Mouse (Mus musculus): Measurements from ENCODE around the gene Exoc8.

- no peak for TF ChIP-seq TAL1 (IDR thresholded peaks at IDR 0.05; ENCODE audit: low read length)
- no peak for TF ChIP-seq GATA1 (IDR thresholded peaks at IDR 0.05; ENCODE audit: low read length)
Measured at GRCm38 (mm10) chr8:124930086-124930485, 32.6 kb upstream of the Exoc8 start.

Measured in erythroblast, embryonic 14.5 days (primary cell).